Mouse (Mus musculus): Measurements from ENCODE around the gene Vmn2r82. TPM values are rescaled to one million over a fixed set of nuclear protein-coding genes. Genes with fewer than 3 reads are reported as not detected.
"Not testable (repeated sequence)": the region's sequence is repeated elsewhere in the genome, so short reads cannot be mapped to it uniquely, and the experiment has no call there.

Gene Vmn2r82
- not detected for total RNA-seq (2022)

DNA sequence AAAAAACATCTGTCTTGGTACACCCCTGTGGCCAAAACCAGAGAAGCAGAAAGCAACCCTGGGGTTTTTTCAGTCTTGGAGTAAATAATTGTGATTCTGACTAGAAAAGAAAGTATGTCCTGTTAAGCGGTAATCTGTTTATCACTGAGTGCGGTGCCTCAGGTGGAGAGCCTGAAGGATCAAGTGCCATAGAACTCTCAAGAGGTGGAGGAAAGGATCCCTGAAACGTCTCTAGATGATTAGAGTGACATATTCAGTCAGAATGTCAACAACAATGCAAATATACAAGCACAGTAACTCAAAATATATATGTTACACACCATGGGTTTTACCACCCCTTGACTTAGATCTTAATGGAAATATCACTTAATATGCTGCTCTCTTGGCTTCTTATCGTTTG lies at the start of gene Vmn2r82:
Gene Vmn2r82, plus strand, starts transcription at position 301 of the 400 bp plus-strand sequence.
- not testable (repeated sequence) for DNase-seq

- DNase-seq: not testable (repeated sequence)
Observed at GRCm38 (mm10) chr10:79322033-79322736, 34.1 kb upstream of the Vmn2r82 start.

DNA sequence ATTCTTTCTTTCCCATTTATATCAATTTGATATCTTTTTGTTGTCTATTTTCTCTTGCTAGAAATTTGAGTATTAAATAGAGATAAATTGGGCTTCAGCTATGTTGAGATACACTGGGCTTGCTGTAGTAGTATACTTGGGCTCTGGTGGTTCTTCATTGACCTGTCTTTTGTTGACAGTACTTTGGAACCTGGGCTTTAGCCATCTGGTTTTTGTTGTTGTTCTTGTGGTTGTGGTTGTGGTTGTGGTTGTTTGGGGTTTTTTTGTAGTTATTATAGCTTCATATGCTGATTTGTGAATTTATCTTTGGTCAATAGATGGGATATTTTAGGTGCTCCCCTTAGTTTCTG lies 33.6 kb upstream of the Vmn2r82 start:
- no peak for DNase-seq

GRCm38 (mm10) chr10:79399946-79400700 lies 43.8 kb downstream of the Vmn2r82 start:
- DNase-seq: not testable (repeated sequence)

DNA sequence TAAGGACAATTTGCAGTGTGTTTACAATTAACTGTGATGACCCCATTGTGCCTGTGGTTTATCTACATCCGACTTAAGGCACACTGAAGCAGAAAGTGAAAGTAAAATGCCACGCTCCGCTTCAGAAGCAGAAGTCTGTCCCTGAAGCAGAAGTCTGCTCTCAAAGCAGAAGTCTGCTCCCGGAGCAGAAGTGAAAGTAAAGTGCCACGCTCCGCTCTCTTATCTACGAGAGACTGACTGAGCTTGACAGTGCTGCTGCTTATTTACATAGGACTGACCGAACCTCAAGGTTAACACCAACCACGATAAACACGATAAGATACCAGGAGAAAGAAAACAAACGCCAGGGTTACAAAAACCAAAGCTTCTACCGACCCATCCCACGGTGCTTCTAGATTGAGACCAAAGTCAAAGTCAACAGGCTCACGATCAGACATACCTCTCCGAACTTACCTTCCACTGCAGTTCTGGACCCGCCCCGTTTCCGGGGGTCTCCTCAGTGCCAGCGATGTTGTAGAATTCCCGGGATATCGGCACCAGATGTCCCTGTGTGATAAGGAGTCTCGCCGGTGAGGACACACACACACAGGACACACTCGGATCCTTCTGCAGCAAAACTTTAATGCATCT lies 60.9 kb downstream of the Vmn2r82 start:
- DNase-seq: no peak

- not testable (repeated sequence) for DNase-seq
Observed at GRCm38 (mm10) chr10:79417772-79418170, 61.5 kb downstream of the Vmn2r82 start.

DNA sequence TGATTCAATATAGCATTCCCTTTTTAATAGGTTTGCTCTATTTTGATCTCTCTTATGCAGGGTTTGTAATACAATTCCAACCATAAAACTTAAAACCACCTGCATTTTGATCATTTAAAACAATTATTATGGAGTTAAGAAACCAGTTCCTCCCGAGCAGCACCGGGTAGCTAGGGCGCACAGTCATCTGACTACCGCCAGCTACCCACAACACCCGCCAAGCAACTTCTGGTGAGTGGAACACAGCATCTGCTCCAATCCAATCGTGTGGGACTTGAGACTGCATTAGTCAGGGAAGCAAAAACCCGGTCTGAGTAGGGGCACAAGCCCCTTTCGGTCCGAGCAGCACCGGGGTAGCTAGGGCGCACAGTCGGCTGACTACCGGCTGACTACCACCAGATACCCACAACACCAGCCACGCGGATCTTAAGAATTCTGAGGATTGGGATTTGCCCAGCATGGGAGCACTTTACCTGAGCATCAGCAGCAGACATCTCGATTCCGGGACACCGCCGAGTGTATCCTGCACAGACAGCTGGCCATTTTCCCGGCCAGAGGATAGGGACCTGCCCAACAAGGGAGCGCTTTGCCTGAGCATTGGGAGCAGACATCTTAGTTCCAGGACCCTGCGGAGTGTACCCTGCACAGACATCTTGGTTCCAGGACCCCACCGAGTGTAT lies 79.0 kb downstream of the Vmn2r82 start:
- DNase-seq: not testable (repeated sequence)

Other genes with a start within 250 kb of the Vmn2r82 start
- gene Vmn2r80, start 207.8 kb upstream of the Vmn2r82 start, total RNA-seq (2022): not detected
- not detected for gene Vmn2r81, start 108.8 kb upstream of the Vmn2r82 start, total RNA-seq (2022)
- not detected for gene Vmn2r83, start 112.2 kb downstream of the Vmn2r82 start, total RNA-seq (2022)
- 10 to 100 TPM; 21.3 to 49.8 (median 30.1) TPM for gene Plpp2, start 177.3 kb downstream of the Vmn2r82 start, total RNA-seq (2022)
- gene Mier2, start 198.7 kb downstream of the Vmn2r82 start, total RNA-seq (2022): 10 to 100 TPM; 24.2 to 49.8 (median 41.4) TPM
- gene Theg, start 230.8 kb downstream of the Vmn2r82 start, total RNA-seq (2022): not detected

Measured in adrenal gland, adult 8-10 months (tissue).